Mouse (Mus musculus) testis, adult 2 months (tissue): ENCODE measurements around the gene Ahnak. TPM values are rescaled to one million over a fixed set of nuclear protein-coding genes. Genes with fewer than 3 reads are reported as not detected.
A peak's percentile ranks its signal among the peaks of the same experiment; 100 is the strongest.
"Not testable (repeated sequence)": the region's sequence is repeated elsewhere in the genome, so short reads cannot be mapped to it uniquely, and the experiment has no call there.

ENCODE experiments used
- H3K27ac ChIP-seq: fragments of 200-500 bp; 2 replicates; pipeline ENCODE4 v1.5.1; 2012; ENCODE audit warnings: low read depth, low read length; ENCODE audit not compliant: control insufficient read depth, insufficient read depth
- H3K27me3 ChIP-seq: fragments of 200-500 bp; 2 replicates; pipeline ENCODE4 v1.6.1; 2012; ENCODE audit warnings: mild to moderate bottlenecking, low read length, moderate library complexity; ENCODE audit not compliant: control insufficient read depth, insufficient read depth
- H3K36me3 ChIP-seq: fragments of 200-500 bp; 2 replicates; pipeline ENCODE4 v1.6.1; 2012; ENCODE audit warnings: mild to moderate bottlenecking, low read length; ENCODE audit not compliant: control insufficient read depth, insufficient read depth
- H3K4me1 ChIP-seq: fragments of 200-500 bp; 2 replicates; pipeline ENCODE4 v1.6.1; 2012; ENCODE audit warnings: low read length; ENCODE audit not compliant: control insufficient read depth, insufficient read depth
- H3K4me3 ChIP-seq: fragments of 200-500 bp; 2 replicates; pipeline ENCODE4 v1.5.1; 2012; ENCODE audit warnings: low read depth, mild to moderate bottlenecking, low read length, moderate library complexity, mixed read lengths; ENCODE audit not compliant: control insufficient read depth
- CTCF ChIP-seq: fragments of 200-500 bp; IDR thresholded peaks from 2 replicates; pipeline ENCODE4 v1.5.1; 2012; ENCODE audit warnings: low read depth, mild to moderate bottlenecking, inconsistent platforms, low read length, moderate library complexity; ENCODE audit not compliant: control insufficient read depth, insufficient read depth, insufficient replicate concordance
- POLR2A ChIP-seq: fragments of 200-500 bp; IDR thresholded peaks from 2 replicates; pipeline ENCODE4 v1.6.1; 2012; ENCODE audit warnings: low read depth, mild to moderate bottlenecking, inconsistent platforms, low read length, moderate library complexity; ENCODE audit not compliant: control insufficient read depth
- polyA plus RNA-seq: library from polyadenylated mRNA; depleted of rRNA; stranded (reverse); fragments of >200 nt; gene quantifications from 2 replicates; pipeline ENCODE4 v1.2.3, GENCODE M21; 2012

The Ahnak gene
- polyA plus RNA-seq, 1 experiment = 1.6 TPM

DNA sequence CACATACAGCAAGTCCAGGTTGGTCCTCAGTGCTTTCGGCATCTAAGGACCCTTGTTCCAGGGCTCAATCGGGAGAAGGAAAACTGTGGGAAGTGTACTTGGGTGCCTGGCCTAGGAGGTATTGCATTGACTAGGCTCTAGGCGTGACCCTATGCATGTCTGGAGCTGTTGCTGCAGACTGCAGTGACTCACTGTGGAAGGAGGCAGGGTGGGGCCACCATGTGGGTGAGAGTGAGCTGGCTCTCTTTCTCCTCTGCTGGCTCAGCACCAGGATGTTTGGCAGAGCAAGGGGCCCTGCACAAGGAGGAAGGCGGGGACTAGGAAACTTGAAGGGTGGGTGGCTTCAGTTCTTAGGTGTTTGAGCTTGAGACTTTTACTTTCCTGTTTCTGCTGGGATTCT lies 8.5 kb downstream of the Ahnak start:
- Histone ChIP-seq H3K27me3 (no peaks in the 10 kb centered on the region), H3K27ac (peak overlapping the region; percentile 45; the same call in 1 of the 2 replicates), H3K36me3 (no peaks in the 10 kb centered on the region), H3K4me1 (peaks cover 4% of the 10 kb centered on the region; the same call in 1 of the 2 replicates), H3K4me3 (no peak overlapping the region)
- TF ChIP-seq CTCF (no peak), POLR2A (no peak)

DNA sequence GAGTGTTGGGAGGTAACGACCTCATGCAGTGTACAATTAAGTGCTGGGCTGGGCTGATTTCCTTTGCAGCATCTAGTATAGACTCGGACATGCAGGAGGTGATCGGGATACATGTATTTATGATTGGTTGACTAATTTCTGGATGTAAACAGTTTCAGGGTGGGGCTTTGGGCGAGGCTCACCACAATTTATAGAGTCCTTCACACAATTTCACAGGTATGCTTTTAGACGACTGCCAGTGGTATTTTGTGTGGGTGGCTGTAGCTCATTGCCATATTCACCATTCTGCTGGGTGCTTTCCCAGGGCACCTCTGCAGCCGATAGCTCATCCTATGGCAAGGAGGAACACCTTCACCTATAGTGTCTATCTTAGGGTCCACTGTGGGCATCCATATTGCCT lies 9.5 kb downstream of the Ahnak start:
- no peaks in the 10 kb centered on the region for H3K27me3 ChIP-seq
- no peak for TF ChIP-seq CTCF
- no peak for TF ChIP-seq POLR2A
- H3K27ac ChIP-seq = no peak overlapping the region
- no peak overlapping the region for H3K4me3 ChIP-seq
- H3K36me3 ChIP-seq = no peaks in the 10 kb centered on the region
- H3K4me1 ChIP-seq = peaks cover 4% of the 10 kb centered on the region; the same call in 1 of the 2 replicates

DNA sequence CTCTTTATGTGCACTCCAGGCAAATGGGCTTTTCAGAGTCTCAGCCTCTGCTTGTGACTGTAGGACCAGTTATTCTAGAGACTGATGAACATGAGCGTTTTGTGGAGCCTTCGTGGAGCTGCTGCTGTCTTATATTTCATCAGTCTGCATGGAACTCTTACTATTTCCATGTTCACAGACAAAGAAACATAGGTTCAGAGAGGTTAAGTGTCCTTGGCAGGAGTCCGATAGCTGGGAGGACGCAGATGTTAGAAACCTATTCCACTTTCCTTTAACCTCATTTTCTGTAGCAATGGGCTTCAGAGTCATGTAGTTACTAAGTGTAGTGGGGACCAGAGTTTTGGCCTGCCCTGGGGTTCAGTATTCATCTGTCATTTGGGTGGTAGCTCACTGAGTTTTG lies 10.1 kb downstream of the Ahnak start:
- TF ChIP-seq CTCF (no peak), POLR2A (no peak)

DNA sequence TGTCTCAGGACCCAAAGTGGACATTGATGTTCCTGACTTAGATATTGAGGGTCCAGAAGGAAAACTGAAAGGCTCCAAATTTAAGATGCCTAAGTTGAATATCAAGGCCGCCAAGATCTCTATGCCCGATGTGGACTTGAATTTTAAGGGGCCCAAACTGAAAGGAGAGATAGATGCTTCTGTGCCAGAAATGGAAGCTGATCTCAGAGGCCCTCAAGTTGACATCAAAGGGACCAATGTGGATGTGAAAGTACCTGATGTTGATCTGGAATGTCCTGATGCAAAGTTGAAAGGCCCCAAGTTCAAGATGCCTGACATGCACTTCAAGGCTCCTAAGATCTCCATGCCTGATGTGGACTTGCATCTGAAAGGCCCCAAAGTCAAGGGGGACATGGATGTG lies 17.8 kb downstream of the Ahnak start:
- H3K4me1 ChIP-seq, H3K36me3 ChIP-seq, H3K27ac ChIP-seq, H3K27me3 ChIP-seq, H3K4me3 ChIP-seq: not testable (repeated sequence)

More for the DNA sequence above, 10.1 kb downstream of the Ahnak start:
- Histone ChIP-seq H3K36me3 (no peaks in the 10 kb centered on the region), H3K4me1 (peaks cover 4% of the 10 kb centered on the region; the same call in 1 of the 2 replicates), H3K4me3 (peak overlapping the region; percentile 22; the same call in 1 of the 2 replicates), H3K27ac (no peak overlapping the region), H3K27me3 (no peaks in the 10 kb centered on the region)

DNA sequence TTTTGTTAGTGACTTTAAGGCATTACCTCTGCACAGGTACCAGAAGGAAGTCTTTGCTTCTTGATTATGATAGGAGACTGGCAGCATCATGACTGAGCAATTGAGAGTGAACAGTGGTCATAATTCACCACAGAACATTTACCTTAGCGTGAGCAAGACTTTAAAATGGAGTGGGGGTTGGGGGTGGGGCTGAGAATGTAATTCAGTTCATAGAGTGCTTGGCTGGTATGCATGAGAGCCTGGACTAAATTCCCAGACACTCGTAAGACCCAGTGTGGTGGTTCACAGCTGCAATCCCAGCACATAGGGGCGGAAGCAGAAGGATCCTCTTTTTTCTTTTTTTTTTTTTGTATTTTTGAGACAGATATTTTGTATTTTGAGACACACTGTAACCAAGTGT lies 30.2 kb downstream of the Ahnak start:
- Histone ChIP-seq H3K36me3 (no peaks in the 10 kb centered on the region), H3K27ac (no peak overlapping the region), H3K27me3 (no peaks in the 10 kb centered on the region), H3K4me1 (no peaks in the 10 kb centered on the region), H3K4me3 (no peak overlapping the region)
- TF ChIP-seq POLR2A = no peak
- TF ChIP-seq CTCF = no peak

DNA sequence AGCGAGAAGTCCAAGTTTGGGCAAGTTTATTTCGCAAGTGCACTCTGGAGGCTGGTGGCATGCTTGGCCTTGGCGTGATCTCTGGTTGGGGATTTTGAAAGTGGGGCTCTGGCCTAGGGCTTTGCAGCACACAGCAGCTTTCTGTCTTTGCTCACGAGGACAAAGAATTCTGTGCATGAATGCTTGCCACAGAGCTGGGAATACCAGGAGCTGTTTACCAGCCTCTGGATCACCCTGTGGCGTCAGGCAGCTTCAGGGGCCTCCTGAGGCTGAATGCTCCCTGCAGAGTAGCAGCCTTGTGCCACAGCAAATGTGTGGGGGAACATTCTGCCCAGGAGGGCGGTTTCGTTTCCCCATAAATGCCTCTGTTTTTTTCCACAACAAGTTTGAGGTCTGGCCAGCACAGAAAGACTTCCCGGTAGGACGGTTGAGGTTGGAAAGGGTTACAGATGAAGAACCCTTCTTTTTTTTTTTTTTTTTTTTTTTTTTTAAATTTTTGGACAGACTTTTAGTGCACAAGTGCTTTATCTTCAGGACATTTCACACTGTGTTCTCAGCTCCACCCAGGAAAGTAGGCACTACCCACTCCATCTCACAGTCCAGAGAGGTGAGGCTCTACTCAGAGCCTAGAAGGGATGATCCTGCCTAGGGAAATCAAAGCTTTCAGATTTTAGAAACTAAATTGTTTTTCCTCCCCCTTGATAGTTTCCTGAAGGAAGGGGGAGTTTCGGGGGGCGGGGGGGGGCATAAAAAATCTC lies 34.1 kb downstream of the Ahnak start:
- Histone ChIP-seq H3K4me1 (no peaks in the 10 kb centered on the region), H3K4me3 (no peak overlapping the region), H3K27me3 (no peaks in the 10 kb centered on the region), H3K27ac (peak overlapping the region; percentile 69), H3K36me3 (no peaks in the 10 kb centered on the region)
- TF ChIP-seq CTCF = no peak
- TF ChIP-seq POLR2A = no peak

DNA sequence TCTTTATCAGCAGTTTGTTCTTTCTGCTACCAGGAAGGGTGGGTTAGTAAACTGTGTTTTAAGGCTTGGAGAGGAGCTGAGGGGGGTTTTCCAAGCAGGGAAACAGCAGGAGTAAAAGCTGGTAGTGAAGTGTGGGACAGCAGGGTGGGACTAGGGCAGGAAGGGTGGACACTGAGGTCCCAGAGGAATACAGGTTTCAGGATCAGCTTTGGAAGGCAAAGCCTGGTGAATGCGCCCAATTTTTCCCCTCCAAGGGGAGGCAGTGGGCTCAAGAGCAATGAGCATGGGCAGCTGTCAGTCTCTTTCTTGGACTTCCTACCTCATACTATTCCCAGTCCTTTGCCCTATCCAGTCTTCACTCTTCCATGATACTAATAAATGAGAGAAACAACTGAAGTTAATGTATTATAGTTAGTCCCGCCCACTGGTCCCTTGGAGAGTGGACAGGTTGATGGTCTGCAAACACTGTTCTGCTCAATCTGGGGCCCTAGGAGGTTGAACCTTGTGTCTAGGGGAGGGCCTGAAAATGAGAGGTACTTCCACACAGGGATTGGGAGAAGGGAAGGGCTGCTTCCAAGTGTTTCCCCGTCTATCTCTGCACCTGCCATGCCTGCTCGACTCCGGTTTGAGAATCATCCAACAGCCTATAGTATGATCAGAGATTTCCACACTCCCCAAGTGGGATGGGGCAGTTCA lies 36.6 kb downstream of the Ahnak start:
- Histone ChIP-seq H3K4me1 (no peaks in the 10 kb centered on the region), H3K27ac (no peak overlapping the region), H3K4me3 (no peak overlapping the region), H3K27me3 (no peaks in the 10 kb centered on the region), H3K36me3 (no peaks in the 10 kb centered on the region)
- TF ChIP-seq CTCF (no peak), POLR2A (no peak)
